Mouse (Mus musculus) mature B cell (primary cell): ENCODE results near the gene Exosc5.

ENCODE experiments used
- in situ Hi-C: fragments of 300-500 bp; cut with MboI; formaldehyde crosslinking; loops from 2 replicates; pipeline ENCODE4 v1.14.3; 2019

Gene Exosc5

DNA sequence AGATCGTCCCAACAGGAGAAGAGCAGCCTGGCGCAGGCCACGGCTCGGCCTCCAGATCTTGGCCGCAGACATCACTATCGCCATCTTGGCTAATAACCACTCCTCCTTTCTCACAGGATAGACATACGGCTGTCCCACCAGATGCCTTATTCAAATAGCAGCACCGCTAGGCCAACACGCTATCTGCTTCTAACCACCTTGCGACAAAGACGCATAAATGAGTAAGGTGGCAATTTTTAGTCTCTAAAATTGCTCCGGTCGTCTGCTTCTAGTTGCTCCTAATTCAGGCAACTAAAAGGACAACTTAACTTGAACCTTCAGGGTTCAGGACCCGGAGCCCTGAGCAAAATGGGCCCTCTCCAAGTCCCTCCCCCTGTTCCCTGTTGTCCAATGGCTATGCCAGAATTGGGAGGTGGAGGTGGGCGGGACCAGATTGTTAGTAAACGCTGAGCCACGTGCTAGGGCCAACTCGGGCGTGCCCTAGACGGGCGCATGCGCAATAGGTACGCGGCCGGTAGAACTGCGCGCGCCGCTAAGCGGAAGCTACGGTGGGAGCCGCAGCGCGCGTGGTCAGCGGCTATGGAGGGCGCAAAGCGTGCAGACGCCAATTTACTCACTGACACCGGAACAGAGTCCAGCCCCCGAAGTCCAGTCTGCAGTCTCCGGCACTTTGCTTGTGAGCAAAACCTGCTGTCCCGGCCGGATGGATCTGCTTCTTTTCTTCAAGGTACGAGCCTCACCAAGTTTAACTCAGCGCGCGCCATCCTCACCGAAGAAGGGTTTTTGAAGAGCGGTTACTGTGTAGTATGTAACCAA lies at the start of gene Exosc5, which contains the start of gene Bckdha:
Gene Exosc5 (plus strand): TSS at position 508 of the 816 bp plus-strand sequence.
Gene Bckdha (minus strand): TSS at position 325 of the 816 bp plus-strand sequence.
- in situ Hi-C loops, result loop anchor here (5.0 kb wide), 1 partner anchor 37 kb away; no protein-coding TSS in a partner anchor

DNA sequence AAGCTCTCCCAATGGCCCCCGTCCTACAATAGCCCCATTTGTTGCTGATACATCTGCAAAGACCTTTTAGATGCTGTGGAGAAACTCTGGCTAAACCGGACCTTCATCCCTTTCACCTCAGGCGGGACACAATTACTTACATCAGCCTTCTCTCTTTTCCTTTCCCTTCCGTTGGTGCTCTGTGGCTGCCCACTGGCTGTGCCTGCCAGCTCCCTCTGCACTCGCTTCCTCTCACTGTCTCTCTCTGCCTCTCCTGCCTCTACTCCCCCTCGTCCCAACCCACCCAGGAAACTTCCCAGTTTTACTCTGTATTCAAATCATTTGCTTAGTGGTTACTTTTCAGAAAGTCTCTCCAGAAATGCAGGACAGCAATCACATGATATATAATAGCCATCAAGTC lies 48.9 kb upstream of the Exosc5 start:
- in situ Hi-C loops, result no loop called here

DNA sequence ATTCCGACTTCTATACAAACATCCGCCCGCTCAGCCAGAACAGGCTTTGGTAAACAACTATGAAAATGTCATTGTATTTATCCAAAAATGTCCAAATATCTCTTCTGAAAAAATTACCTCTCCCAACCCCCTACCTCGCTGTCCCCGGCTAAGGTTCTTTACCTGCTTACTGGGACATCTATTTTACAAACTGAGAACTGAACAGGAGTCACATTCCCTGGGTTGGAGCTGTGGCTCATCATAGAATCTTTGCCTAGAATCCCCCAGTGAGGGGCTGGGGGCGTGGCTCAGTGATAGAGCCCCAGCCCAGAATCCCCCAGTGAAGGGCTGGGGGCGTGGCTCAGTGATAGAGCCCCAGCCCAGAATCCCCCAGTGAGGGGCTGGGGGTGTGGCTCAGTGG lies 47.5 kb upstream of the Exosc5 start:
- in situ Hi-C loops, result no loop called here

DNA sequence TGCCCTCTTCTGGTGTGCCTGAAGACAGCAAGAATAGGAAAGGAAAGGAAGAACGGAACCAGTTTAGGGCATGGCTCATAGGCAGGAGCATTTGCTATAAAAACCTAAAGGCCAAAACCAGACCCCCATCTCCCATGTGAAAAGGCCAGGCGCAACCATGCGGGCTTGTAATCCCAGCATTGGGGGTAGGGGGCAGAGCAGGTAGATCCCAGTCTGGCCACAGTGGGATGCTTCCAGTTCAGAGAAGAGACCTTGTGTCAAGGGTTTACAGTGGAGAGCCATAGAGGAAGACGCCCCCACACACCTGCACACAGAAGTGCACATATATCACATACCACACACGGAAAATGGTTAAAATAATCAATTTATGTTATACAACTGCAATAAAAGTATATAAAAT lies 44.9 kb upstream of the Exosc5 start:
- in situ Hi-C loops, result no loop called here

DNA sequence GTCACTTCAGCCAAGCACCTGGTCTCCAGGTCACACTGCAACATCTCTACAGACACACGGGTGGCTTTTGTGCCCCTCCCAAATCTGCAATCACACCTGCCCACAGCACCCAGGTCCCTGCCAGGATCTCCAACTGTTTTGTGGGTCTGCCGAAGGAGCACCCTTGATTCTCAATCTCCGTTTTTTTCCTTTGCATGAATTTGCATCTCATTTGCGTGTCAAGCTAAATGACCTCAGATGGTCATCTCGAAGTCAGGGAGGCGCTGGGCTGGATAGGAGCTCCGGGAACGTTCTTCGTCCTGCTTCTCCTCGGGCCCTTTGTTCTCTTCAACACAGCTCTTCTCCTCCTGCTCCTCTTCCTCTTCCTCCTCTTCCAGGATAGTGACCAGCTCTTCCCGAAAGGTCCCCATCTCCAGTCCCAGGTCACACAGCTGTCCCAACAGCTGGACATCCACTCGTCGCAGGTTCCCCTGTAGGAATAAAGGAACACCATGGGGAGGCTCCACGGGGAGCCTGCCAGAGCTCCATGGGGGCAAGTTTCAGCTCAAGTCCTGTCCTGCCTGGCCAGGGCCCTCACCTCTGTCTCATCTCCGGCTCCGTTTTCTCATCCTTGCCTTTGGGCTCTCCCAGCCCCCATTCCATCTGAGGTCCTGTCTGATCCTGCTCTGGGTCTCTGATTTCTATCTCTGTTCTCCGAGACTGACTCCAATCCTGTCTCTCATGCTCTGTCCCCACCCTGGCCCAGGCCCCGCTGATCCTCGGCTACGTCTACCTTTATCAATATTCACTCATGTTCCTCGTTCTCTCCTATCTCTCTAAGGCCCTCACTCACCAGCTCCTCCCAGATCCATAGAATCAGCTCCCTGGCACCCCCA lies 43.9 kb upstream of the Exosc5 start:
- in situ Hi-C loops, result no loop called here

GRCm38 (mm10) chr7:25615706-25616011 lies 43.3 kb upstream of the Exosc5 start, which contains the start of gene Erich4:
Gene Erich4, minus strand, starts transcription at chr7:25615892.
- in situ Hi-C loops, result no loop called here

DNA sequence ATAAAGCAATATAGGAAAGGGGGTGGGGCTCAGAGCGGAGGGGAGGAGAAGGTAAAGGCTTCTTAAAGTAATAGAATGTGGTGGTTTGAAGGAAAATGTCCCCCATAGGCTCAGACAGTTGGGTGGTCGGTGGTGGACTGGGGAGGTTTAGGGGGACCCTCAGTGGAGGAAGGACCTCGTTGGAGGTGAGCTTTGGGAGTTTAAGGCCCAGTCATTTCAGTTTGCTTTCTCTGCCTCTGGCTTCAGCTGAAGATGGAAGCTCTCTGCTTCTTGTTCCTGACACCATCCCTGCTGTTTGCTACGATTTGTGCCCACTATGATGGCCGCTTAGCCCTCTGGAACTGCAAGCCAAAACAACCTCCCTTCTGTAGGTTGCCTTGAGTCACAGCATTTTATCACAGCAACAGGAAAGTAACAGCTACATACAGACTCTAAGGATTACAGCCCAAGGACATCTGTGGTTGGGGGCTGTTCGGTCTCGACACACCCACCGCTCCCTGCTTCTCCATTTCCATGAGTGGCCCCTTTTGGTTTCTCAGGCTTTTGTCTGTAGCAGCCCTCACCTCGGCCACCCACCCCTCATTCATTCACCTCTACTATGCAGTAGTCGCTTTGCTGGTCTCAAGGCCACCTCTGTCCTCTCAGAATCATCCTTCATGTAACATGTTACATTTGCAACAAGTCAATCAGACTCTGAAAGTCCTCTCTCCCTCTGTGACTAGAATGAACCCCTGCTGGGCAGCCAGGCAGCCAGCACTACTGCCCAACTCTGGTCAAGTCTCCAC lies 41.4 kb upstream of the Exosc5 start:
- in situ Hi-C loops, result no loop called here

- in situ Hi-C loops, result no loop called here
Measured at GRCm38 (mm10) chr7:25618865-25619721, 39.9 kb upstream of the Exosc5 start, which contains the start of gene Dmac2. Gene Dmac2, plus strand, starts transcription at chr7:25619414.

- in situ Hi-C loops, result no loop called here
Measured at GRCm38 (mm10) chr7:25619722-25619991, 39.3 kb upstream of the Exosc5 start.

DNA sequence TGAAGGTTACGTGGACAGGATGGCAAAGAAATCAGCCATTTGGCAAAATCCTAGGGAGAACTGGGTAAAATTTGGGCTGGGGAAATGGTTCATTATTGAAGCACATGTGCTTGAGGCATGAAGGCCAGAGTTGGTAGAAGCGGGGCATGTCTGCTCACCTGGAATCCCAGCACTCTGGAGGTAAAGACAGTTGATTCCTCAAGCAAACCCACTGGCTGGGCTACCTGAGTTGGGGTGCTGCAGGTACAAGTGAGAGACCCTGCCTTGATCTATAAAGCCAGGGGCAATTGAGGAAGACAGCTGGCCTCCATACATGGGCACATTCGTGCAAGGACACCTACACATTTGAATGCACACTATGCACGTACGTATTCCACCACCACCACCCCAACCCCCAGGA lies 38.9 kb upstream of the Exosc5 start:
- in situ Hi-C loops, result loop anchor here (5.0 kb wide), 1 partner anchor 37 kb away; the partner anchor contains the start of genes Bckdha and Exosc5

DNA sequence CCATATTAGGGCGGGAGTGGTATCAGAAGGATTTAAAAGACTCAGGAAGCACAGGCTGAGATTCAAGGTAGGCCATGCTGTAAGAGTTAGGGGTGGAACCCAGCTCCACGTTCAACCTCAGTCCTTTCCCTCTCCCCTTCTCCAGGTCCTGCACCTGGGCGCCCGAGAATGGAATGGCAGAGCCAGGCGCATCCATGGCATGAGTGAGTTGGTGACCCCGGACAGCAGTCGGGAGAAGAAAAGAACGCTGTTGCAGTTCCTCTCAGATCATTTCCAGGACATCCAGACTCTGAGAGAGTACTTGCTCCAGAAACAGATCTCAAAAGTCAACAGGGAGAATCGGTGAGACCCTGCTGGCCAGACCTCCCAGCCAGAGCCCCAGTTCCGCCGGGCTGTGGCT lies 38.2 kb upstream of the Exosc5 start:
- in situ Hi-C loops, result loop anchor here (5.0 kb wide), 1 partner anchor 37 kb away; the partner anchor contains the start of genes Bckdha and Exosc5

DNA sequence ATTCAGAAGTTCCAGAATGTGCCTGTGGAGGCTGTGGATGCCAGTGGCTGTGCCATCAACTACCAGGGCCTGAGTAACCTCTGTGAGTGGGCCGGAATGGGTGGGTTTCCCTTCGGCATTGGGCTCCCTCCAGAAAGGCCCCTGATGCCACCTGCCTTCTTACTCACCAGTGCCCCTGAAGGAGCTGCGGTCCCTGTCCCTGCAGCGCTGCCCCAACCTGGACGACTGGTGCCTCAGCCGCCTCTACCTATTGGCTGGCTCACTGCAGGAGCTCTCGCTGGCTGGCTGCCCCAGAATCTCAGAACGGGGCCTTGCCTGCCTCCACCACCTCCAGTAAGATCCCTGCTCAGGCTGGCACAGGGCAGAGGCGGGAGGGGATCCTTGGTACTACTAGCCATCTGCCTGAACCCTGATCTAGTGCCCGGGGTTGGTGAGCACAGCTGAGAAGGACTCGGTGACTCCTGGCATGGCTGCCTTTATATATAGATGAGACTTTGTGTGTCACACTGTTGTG lies 35.0 kb upstream of the Exosc5 start:
- in situ Hi-C loops, result loop anchor here (5.0 kb wide), 1 partner anchor 33 kb away; the partner anchor contains the start of genes Bckdha and Exosc5

GRCm38 (mm10) chr7:25624851-25625250 lies 34.1 kb upstream of the Exosc5 start:
- in situ Hi-C loops, result loop anchor here (5.0 kb wide), 1 partner anchor 32 kb away; the partner anchor contains the start of genes Bckdha and Exosc5

- in situ Hi-C loops, result no loop called here
Measured at GRCm38 (mm10) chr7:25625594-25626250, 33.2 kb upstream of the Exosc5 start.

DNA sequence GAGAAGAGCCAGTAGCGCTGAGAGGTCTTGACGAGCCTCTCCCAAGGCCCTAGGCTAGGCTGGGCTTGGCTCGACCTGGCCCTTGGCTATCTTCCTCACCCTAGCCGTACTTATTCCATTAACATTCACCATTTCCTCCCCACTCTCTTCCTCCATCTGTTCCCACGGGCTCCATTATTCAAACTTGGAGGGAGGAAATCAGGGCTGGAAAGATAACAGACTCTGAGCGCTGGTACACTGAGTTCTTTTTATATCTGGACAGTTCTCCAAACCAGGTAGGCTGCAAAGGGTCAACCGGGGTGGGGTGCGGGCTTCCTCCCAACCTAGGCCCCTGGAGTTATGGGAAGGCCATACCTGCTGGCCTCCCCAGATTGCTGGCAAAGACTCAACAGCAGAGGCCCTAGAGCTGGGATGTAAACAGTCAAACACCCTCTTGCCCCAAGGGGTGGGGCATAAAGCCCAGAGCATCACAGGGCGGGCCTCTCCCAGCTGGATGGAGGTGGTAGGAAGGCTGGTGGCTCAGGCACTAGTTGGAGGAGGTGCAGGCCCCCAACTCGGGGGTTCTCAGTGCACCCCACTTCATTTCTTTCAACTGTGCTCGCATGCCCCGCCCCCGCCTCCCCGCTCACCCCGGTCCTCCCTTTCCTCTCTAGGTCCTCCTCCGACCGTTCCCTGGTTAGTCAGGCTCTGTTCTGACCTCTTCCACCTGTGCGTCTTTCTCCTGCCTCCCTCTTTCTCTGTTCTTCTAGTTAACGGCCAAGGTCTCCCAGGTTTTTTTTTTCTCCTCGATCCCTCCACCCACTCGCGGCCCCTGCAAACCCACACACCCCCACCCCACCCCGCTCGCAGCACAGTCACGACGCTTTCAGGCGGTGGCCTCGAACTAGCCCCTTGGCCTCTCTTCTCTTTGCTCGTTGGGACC lies 32.2 kb upstream of the Exosc5 start, which contains the start of gene B3gnt8:
Gene B3gnt8 (plus strand): TSS at position 146 of the 922 bp plus-strand sequence.
- in situ Hi-C loops, result no loop called here

DNA sequence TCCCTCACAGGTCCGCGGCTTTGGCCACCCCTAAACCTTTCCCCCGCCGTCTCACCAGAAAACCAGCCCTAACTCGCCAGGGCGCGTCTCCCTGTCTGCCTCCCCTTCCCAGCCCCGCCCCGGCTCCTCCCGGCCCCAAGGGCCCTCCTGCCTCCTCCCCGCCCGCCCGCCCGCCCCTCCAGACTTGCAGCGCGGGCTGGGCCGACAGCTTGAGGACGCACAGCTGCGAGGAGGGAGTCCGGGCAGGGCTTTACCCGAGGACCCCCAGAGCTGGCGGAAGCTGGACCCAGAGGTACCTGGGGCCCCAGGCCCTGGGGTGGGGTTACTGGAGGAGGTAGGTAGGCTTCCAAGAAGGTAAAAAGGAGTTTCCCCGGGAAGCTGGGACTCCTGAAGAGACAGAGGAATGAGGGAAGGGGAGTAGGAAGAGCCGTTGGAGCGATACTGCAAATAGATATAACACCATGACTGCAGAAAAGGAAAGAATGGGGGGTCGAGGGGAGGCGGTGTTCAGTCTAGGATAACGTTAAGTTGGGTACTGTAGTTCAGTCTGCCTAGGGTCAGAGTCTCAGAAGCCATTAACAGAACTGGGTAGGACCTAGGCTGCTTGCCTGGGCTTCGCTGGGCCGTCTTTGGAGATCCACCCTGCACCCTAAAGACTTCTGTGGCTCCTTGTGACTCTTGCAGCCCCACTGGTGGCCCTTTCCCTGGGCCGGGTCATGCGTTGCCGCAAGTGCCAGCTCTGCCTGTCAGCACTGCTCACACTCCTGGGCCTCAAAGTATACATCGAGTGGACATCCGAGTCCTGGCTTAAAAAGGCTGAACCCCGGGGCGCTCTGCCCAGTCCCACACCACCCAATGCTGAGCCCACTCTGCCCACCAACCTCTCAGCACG lies 31.3 kb upstream of the Exosc5 start:
- in situ Hi-C loops, result no loop called here

DNA sequence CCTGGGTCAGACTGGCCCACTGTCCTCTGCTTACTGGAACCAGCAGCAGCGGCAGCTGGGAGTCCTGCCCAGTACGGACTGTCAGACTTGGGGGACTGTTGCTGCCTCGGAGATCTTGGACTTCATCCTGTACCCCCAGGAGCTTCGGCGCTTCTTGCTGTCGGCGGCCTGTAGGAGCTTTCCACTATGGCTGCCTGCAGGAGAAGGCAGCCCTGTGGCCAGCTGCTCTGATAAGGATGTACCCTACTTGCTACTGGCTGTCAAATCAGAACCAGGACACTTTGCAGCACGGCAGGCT lies 30.7 kb upstream of the Exosc5 start:
- in situ Hi-C loops, result no loop called here

DNA sequence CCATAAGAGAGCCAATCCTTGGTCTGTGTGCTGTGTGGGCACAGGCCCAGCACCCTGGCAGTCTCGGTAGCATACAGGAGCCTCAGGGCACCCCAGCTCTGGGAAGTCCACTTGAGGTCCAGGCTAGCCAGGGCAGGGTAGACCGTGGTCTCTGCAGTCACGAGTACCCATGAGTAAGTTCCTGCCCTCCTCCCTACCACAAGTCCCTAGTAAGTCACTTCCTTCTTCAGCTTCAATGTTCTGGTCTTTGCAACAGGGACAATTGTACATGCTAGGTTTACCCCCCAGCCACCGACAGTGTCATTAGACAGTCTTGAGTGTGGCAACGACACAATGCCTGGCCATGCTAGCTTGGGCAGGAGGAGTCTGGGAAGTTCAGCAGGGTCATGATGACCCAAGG lies 26.3 kb upstream of the Exosc5 start:
- in situ Hi-C loops, result no loop called here
